Mouse (Mus musculus) midbrain, embryonic 11.5 days (tissue): ENCODE measurements around the gene Ufsp1. TPM values are rescaled to one million over a fixed set of nuclear protein-coding genes. Genes with fewer than 3 reads are reported as not detected.

Source experiments
- ATAC-seq: fragments of 200-750 bp; cut with Nextera tagmentation; 2 replicates; pipeline ENCODE4 v1.8.0; 2017; ENCODE audit warnings: moderate TSS enrichment, moderate library complexity; ENCODE audit not compliant: low FRiP score
- DNase-seq: peaks from one replicate; pipeline ENCODE4 v3.0.0; 2015; ENCODE audit warnings: low spot score; ENCODE audit errors: missing footprints
- H3K27ac ChIP-seq: fragments of 300-500 bp; sonication (generic); 2 replicates; pipeline ENCODE4 v1.5.1; 2014; ENCODE audit warnings: low read depth, low read length
- H3K27me3 ChIP-seq: fragments of 300-500 bp; sonication (generic); 2 replicates; pipeline ENCODE4 v1.6.1; 2014; ENCODE audit warnings: mild to moderate bottlenecking, low read length, moderate library complexity, mixed read lengths; ENCODE audit not compliant: control insufficient read depth, insufficient read depth
- H3K36me3 ChIP-seq: fragments of 300-500 bp; sonication (generic); 2 replicates; pipeline ENCODE4 v1.6.1; 2014; ENCODE audit warnings: mild to moderate bottlenecking, low read length, moderate library complexity, mixed read lengths; ENCODE audit not compliant: control insufficient read depth, insufficient read depth
- H3K4me1 ChIP-seq: fragments of 300-500 bp; sonication (generic); 2 replicates; pipeline ENCODE4 v1.6.1; 2014; ENCODE audit warnings: low read length; ENCODE audit not compliant: control insufficient read depth, insufficient read depth
- H3K4me2 ChIP-seq: fragments of 300-500 bp; sonication (generic); 2 replicates; pipeline ENCODE4 v1.6.1; 2014; ENCODE audit warnings: mild to moderate bottlenecking, moderate library complexity
- H3K4me3 ChIP-seq: fragments of 300-500 bp; sonication (generic); 2 replicates; pipeline ENCODE4 v1.5.1; 2014; ENCODE audit warnings: low read depth, low read length
- H3K9ac ChIP-seq: fragments of 300-500 bp; sonication (generic); 2 replicates; pipeline ENCODE4 v1.6.1; 2014; ENCODE audit warnings: low read length
- H3K9me3 ChIP-seq: fragments of 300-500 bp; sonication (generic); 2 replicates; pipeline ENCODE4 v1.6.1; 2016; ENCODE audit warnings: low read length; ENCODE audit not compliant: control insufficient read depth
- WGBS: fragments of 180-500 bp; shearing (Covaris S2); extraction: QIAGEN DNeasy Blood & Tissue Kit; methylation state at CpG from one replicate; pipeline ENCODE4 v1.1.7; 2014; 5-methylcytosine and 5-hydroxymethylcytosine counted together
- polyA plus RNA-seq: library from polyadenylated mRNA; unstranded; fragments of >200 nt; fragmentation: Nextera tagmentation; extraction: Ambion mirVana; gene quantifications from 2 replicates; pipeline ENCODE4 v1.2.1, GENCODE M21; 2014

Gene Ufsp1
- polyA plus RNA-seq, 1 experiment from 2014 or later, result 7.9 TPM

DNA sequence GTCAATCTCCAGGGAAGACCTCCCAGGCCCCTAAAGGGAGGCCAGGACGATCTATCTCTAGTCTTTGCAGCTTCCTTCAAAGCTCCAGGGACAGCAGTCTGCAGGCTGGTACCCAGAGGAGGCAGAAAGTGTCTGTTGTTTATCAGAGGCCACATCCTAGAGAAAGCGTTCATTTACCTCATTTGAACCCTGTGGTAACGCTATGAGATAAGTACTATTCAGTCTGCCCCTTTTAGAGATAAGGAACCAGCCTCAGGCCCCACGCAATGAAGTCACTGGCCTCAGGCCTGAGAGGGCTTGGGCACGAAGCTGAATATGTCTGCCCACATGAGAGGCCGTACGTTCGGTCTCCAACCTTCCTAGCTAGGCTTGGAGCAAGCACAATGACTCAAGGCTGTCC is 22.9 kb downstream of the Ufsp1 start:
- no peak overlapping the region for H3K9ac ChIP-seq
- no peak overlapping the region for H3K27ac ChIP-seq
- H3K36me3 ChIP-seq, result no peaks in the 10 kb centered on the region
- peaks cover 28% of the 10 kb centered on the region for H3K4me1 ChIP-seq
- H3K4me2 ChIP-seq, result no peak overlapping the region
- H3K27me3 ChIP-seq, result no peaks in the 10 kb centered on the region
- no peak for DNase-seq
- ATAC-seq, result no peak
- no peak overlapping the region for H3K4me3 ChIP-seq
- H3K9me3 ChIP-seq, result no peaks in the 10 kb centered on the region
- 90% methylated on average over 8 of the region's 8 CpGs for WGBS

GRCm38 (mm10) chr5:137318570-137318969 is 24.1 kb downstream of the Ufsp1 start:
- Histone ChIP-seq H3K4me1 (peaks cover 17% of the 10 kb centered on the region), H3K27me3 (no peaks in the 10 kb centered on the region), H3K9me3 (no peaks in the 10 kb centered on the region), H3K27ac (no peak overlapping the region), H3K4me2 (no peak overlapping the region), H3K9ac (no peak overlapping the region), H3K4me3 (no peak overlapping the region), H3K36me3 (no peaks in the 10 kb centered on the region)
- DNase-seq (no peak), ATAC-seq (no peak)
- 91% methylated on average over 1 of the region's 1 CpGs for WGBS

DNA sequence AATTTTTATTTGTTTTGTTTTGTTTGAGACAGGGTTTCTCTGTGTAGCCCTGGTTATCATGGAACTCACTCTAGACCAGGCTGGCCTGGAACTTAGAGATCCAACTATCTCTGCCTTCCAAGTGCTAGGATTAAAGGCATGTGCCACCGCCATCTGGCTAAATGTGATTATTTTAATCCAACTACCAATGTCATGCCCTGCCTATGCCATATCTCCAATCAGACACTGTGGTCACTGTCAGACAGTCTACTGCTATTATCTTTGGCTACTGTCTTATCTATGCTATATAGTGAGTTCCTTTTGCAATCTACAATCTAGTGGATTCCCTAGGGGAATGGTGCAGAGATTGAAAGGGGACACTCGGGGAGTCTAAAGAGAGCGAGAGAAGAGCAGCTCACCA is 26.6 kb downstream of the Ufsp1 start:
- Histone ChIP-seq H3K27me3 (no peaks in the 10 kb centered on the region), H3K9ac (no peak overlapping the region), H3K4me1 (no peaks in the 10 kb centered on the region), H3K27ac (no peak overlapping the region), H3K9me3 (no peaks in the 10 kb centered on the region), H3K36me3 (no peaks in the 10 kb centered on the region; the same call in 1 of the 2 replicates), H3K4me2 (no peak overlapping the region), H3K4me3 (no peak overlapping the region)
- WGBS, result 90% methylated on average over 3 of the region's 3 CpGs
- ATAC-seq (no peak), DNase-seq (no peak)

DNA sequence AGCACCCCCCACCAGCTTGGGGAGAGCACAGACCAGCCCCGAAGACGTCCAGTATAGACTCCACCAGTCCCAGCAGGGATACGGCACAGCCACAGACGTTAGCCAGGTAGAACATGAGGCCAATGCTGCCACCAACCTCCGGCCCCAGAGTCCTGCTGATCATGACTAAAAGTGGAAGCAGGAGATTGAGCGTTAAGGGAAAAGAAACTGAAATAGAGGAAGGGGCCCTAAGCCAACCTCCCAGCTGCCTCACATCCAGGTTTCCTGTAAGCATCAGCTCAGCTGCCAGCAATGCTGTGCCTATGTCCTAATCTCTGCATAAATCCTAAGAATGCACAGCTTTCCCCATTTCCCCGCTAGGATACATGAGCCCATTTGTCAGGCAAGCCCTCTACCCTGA is 36.5 kb downstream of the Ufsp1 start:
- no peak overlapping the region for H3K4me2 ChIP-seq
- H3K4me3 ChIP-seq, result no peak overlapping the region
- H3K27ac ChIP-seq, result no peak overlapping the region
- no peaks in the 10 kb centered on the region for H3K27me3 ChIP-seq
- peaks cover 4% of the 10 kb centered on the region for H3K4me1 ChIP-seq
- 88% methylated on average over 7 of the region's 7 CpGs for WGBS
- H3K9ac ChIP-seq, result no peak overlapping the region
- H3K9me3 ChIP-seq, result no peaks in the 10 kb centered on the region
- H3K36me3 ChIP-seq, result no peaks in the 10 kb centered on the region
- DNase-seq (no peak), ATAC-seq (no peak)

DNA sequence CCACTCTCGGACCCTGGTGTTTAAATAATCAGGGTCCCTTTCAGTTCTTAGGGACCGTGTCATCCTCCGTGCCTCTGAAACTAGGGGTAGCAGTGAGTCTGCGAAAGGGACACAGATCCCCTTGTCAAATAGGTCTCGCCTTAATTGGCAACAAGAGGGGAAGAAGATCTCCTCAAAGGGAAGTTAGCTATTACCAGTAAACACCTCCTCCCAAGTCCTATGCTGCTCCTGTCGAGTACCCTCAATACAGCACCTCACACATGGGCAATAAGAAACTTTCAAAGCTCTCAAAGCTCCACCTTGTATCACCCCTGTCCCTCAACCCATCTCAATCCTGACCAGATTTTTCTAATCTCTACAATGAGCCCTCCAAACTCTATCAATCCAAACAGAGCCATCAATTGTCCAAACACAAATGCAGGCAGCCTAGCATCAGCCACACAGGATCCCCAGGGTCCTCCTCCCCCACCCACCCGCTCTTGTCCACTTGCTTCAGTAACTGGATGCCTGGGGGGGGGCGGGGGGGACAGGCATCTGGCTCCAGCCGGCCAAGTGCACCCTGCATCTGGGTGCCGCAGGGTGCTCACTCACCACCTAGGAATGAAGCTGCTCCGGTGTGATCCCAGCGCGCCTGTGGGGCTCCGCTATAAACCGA is 38.6 kb downstream of the Ufsp1 start:
- Histone ChIP-seq H3K9me3 (no peaks in the 10 kb centered on the region), H3K36me3 (no peaks in the 10 kb centered on the region), H3K27ac (no peak overlapping the region), H3K4me3 (peak overlapping the region; percentile 48), H3K4me1 (peaks cover 4% of the 10 kb centered on the region), H3K4me2 (peak overlapping the region; percentile 97), H3K27me3 (no peaks in the 10 kb centered on the region), H3K9ac (peak overlapping the region; percentile 61)
- DNase-seq (peak; percentile 86), ATAC-seq (peak; percentile 68)
- WGBS, result 19% methylated on average over 15 of the region's 15 CpGs

- no peaks in the 10 kb centered on the region for H3K9me3 ChIP-seq
- no peak within 1 kb of the TSS for H3K27ac ChIP-seq
- no peaks in the 10 kb centered on the region for H3K36me3 ChIP-seq
- no peaks in the 10 kb centered on the region for H3K27me3 ChIP-seq
- H3K4me3 ChIP-seq, result peak within 1 kb of the TSS; percentile 48
- peak within 1 kb of the TSS; percentile 97 for H3K4me2 ChIP-seq
- ATAC-seq (peak; percentile 93), DNase-seq (peak; percentile 99)
- under 1% methylated on average over 44 of the region's 44 CpGs for WGBS
- peak within 1 kb of the TSS; percentile 61 for H3K9ac ChIP-seq
- H3K4me1 ChIP-seq, result peaks cover 5% of the 10 kb centered on the region
Observed at GRCm38 (mm10) chr5:137333512-137334174, 39.2 kb downstream of the Ufsp1 start, which contains the start of gene Slc12a9. TSS of gene Slc12a9 (minus strand) at chr5:137333597.

DNA sequence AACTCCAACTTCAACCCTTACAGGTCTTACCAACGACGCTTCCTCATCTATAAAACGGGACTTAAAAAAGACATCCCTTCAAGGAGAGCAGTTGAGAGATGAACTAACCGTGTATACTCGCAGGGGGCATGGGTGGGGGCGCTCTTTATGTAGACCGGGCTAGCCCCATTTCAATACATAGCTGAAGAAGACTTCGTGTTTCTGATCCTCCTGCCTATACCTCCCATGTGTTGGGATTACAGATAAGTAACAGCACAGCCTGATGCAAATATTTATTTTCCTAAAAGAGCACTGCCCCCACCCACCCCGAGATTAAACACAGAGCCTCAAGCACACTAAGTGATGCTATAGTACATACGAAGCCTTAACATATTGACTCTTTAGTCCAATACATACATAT is 39.9 kb downstream of the Ufsp1 start:
- no peak for ATAC-seq
- H3K36me3 ChIP-seq, result no peaks in the 10 kb centered on the region
- H3K4me3 ChIP-seq, result no peak overlapping the region
- WGBS, result 64% methylated on average over 10 of the region's 10 CpGs
- H3K9me3 ChIP-seq, result no peaks in the 10 kb centered on the region
- peak overlapping the region; percentile 97; the same call in 1 of the 2 replicates for H3K4me2 ChIP-seq
- no peaks in the 10 kb centered on the region for H3K27me3 ChIP-seq
- peaks cover 11% of the 10 kb centered on the region for H3K4me1 ChIP-seq
- no peak overlapping the region for H3K9ac ChIP-seq
- DNase-seq, result no peak
- H3K27ac ChIP-seq, result no peak overlapping the region

GRCm38 (mm10) chr5:137335066-137335465 is 40.6 kb downstream of the Ufsp1 start:
- Histone ChIP-seq H3K36me3 (no peaks in the 10 kb centered on the region), H3K4me2 (no peak overlapping the region), H3K9ac (no peak overlapping the region), H3K9me3 (no peaks in the 10 kb centered on the region), H3K27me3 (no peaks in the 10 kb centered on the region), H3K4me1 (peaks cover 17% of the 10 kb centered on the region), H3K4me3 (no peak overlapping the region), H3K27ac (no peak overlapping the region)
- 60% methylated on average over 6 of the region's 6 CpGs for WGBS
- DNase-seq (no peak), ATAC-seq (no peak)

- Histone ChIP-seq H3K27ac (no peak overlapping the region), H3K4me1 (peaks cover 17% of the 10 kb centered on the region), H3K9me3 (no peaks in the 10 kb centered on the region), H3K27me3 (no peaks in the 10 kb centered on the region), H3K9ac (no peak overlapping the region), H3K36me3 (no peaks in the 10 kb centered on the region), H3K4me3 (no peak overlapping the region), H3K4me2 (no peak overlapping the region)
- no peak for DNase-seq
- WGBS, result 51% methylated on average over 8 of the region's 8 CpGs
- no peak for ATAC-seq
Observed at GRCm38 (mm10) chr5:137337190-137337589, 42.8 kb downstream of the Ufsp1 start.
